Mouse (Mus musculus) lung, adult 2 months (tissue): Measurements from ENCODE around the gene Rev1. TPM values are rescaled to one million over a fixed set of nuclear protein-coding genes. Genes with fewer than 3 reads are reported as not detected.

Experiments used
- DNase-seq: peaks from one replicate; pipeline ENCODE4 v3.0.0; 2022
- H3K4me1 ChIP-seq: fragments of 200-500 bp; 2 replicates; pipeline ENCODE4 v1.6.1; 2011; ENCODE audit warnings: low read length; ENCODE audit not compliant: control insufficient read depth, insufficient read depth
- H3K4me3 ChIP-seq: fragments of 200-500 bp; replicated peaks from 2 replicates; pipeline ENCODE3; 2011; ENCODE audit warnings: low read depth, mild to moderate bottlenecking, control low read depth, low read length; ENCODE audit errors: extremely low read depth
- CTCF ChIP-seq: fragments of 200-500 bp; IDR thresholded peaks from 2 replicates; pipeline ENCODE4 v1.5.1; 2011; ENCODE audit warnings: mild to moderate bottlenecking, low read length, control low read depth; ENCODE audit not compliant: insufficient read depth
- POLR2A ChIP-seq: fragments of 200-500 bp; IDR thresholded peaks from 2 replicates; pipeline ENCODE4 v1.6.1; 2011; ENCODE audit warnings: low read depth, mild to moderate bottlenecking, control low read depth, low read length, borderline replicate concordance; ENCODE audit errors: extremely low read depth
- WGBS: fragments of 180-500 bp; shearing (Covaris S2); methylation state at CpG from one replicate; pipeline ENCODE4 v1.1.7; 2018; 5-methylcytosine and 5-hydroxymethylcytosine counted together
- polyA plus RNA-seq: library from polyadenylated mRNA; depleted of rRNA; stranded (reverse); fragments of >200 nt; gene quantifications from 2 replicates; pipeline ENCODE4 v1.2.3, GENCODE M21; 2012

Gene Rev1
- polyA plus RNA-seq, 1 experiment: 5.9 TPM

DNA sequence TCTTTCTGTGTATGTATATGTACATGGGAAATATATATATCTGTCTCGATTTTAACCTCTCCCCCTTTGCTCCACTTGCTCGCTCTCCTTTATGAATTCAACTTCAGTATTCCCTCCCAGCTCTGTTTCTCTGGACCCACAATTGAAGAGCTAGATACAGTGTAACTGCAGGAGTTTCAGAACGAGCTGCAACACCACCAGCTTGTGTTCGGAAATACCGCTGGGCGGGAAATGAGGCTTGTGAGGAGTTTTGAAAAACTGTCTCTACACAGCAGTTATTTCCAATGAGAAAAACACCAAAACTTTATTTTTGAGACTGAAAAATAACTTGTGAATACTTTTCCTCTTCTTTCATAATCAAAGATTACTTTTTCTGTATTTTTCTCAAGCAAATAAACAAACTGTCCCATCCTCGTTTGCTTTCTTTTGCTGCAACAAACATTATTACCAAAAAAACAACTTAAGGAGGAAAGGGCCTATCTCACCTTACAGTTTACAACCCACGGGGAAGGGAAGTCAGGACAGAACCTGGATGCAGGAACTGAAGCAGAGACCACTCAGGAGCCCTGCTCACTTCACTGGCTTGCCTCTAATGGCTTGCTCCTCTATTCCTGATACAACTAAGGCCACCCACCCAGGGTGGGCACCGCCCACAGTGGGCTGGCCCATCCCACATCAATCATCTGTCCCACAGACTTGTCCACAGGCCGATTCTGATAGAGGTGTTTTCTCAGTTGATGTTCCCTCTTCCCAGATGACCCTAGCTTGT is 1.3 kb upstream of the Rev1 start:
- DNase-seq: no peak
- H3K4me1 ChIP-seq: peaks cover 10% of the 10 kb centered on the region
- WGBS: 45% methylated on average over 10 of the region's 10 CpGs

DNA sequence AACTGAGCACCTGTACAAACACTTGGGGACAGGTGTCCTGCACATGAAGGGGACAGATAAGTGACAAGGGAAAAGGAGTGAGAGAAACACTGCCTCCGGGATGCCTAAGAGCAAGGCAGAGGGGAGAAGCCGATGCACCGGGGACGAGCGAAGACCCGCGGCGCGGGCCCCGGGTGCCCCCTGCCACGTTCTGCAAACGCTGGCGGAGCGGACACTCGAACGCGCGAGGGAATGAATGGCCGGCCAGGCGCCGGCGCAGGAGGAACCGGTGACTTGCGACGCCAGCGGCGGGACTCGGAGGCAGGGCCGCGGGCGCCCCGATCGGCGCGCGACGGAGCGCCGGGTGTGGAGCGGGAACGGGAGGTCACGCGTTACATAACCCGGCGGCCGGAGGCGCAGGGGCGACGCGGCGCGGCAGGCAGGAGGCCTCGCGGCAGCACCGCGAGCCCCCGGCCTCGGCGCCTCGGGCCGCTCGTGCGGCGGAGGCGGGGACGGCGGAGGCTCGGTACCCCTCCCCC is 623 bp downstream of the Rev1 start:
- peak; percentile 56 for DNase-seq
- Histone ChIP-seq H3K4me3 (peak overlapping the region; percentile 69), H3K4me1 (peaks cover 10% of the 10 kb centered on the region)
- WGBS: under 1% methylated on average over 57 of the region's 68 CpGs
- no peak for TF ChIP-seq CTCF
- no peak for TF ChIP-seq POLR2A

More for the DNA sequence above, 1.3 kb upstream of the Rev1 start:
- TF ChIP-seq POLR2A (no peak), CTCF (no peak)
- no peak overlapping the region for H3K4me3 ChIP-seq

DNA sequence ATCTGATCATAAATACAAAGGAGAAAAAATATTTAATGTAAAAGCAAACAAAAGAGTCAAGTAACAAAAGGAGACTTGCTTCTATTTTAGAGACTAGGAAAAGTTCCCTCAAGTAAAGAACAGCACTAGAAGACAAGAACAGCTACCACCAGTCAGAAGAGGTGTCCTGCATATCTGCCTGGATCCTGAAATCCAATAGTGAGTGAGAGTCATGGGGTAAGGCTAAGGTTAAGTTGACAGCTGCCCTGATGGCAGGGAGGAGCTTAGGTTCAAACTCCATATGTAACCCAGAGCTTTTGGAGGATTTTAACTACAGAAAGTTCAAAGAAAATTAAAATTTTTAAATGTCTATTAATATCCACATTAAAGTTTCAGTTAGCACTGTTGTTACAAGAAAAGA is 2.6 kb downstream of the Rev1 start:
- no peak for DNase-seq
- Histone ChIP-seq H3K4me3 (no peak overlapping the region), H3K4me1 (peaks cover 10% of the 10 kb centered on the region)
- TF ChIP-seq CTCF (no peak), POLR2A (no peak)

GRCm38 (mm10) chr1:38126426-38126825 is 3.2 kb downstream of the Rev1 start:
- 87% methylated on average over 3 of the region's 3 CpGs for WGBS
- H3K4me3 ChIP-seq: no peak overlapping the region
- peaks cover 10% of the 10 kb centered on the region for H3K4me1 ChIP-seq
- no peak for DNase-seq
- TF ChIP-seq CTCF (no peak), POLR2A (no peak)

- no peak overlapping the region for H3K4me3 ChIP-seq
- DNase-seq: no peak
- TF ChIP-seq CTCF (no peak), POLR2A (no peak)
- H3K4me1 ChIP-seq: peaks cover 8% of the 10 kb centered on the region
Observed at GRCm38 (mm10) chr1:38124261-38124660, 5.3 kb downstream of the Rev1 start.

GRCm38 (mm10) chr1:38120877-38121276 is 8.7 kb downstream of the Rev1 start:
- H3K4me3 ChIP-seq: no peak overlapping the region
- TF ChIP-seq POLR2A (no peak), CTCF (no peak)
- no peaks in the 10 kb centered on the region; the same call in 1 of the 2 replicates for H3K4me1 ChIP-seq
- 49% methylated on average over 5 of the region's 5 CpGs for whole genome bisulfite sequencing
- DNase-seq: no peak

GRCm38 (mm10) chr1:38118624-38119023 is 11.0 kb downstream of the Rev1 start:
- whole genome bisulfite sequencing: 73% methylated on average over 2 of the region's 2 CpGs
- TF ChIP-seq CTCF (no peak), POLR2A (no peak)
- H3K4me1 ChIP-seq: no peaks in the 10 kb centered on the region; the same call in 1 of the 2 replicates
- DNase-seq: no peak
- H3K4me3 ChIP-seq: no peak overlapping the region

DNA sequence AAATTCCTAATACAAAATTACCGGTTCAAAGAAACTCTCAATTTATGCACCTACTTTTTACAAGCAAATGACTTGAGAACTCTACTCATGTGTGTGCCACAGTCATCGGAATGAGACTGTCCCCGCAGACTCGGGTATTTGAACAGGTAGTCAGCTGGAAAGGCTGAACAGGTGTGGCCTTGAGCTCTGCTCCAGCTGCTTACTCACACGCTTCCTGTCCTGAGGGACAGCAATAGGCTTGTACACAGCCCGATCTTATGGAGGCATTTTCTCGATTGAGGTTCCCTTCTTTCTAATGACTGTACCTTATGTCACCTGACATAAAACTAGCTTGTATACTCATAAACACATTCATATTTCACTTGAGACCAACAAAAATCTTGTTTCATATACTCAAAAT is 19.8 kb downstream of the Rev1 start:
- H3K4me3 ChIP-seq: no peak overlapping the region
- DNase-seq: no peak
- 69% methylated on average over 7 of the region's 7 CpGs for WGBS
- TF ChIP-seq POLR2A: no peak
- no peak for TF ChIP-seq CTCF
- no peaks in the 10 kb centered on the region for H3K4me1 ChIP-seq

- H3K4me1 ChIP-seq: no peaks in the 10 kb centered on the region
- H3K4me3 ChIP-seq: no peak overlapping the region
- no peak for DNase-seq
- TF ChIP-seq CTCF: no peak
- no peak for TF ChIP-seq POLR2A
- WGBS: 70% methylated on average over 3 of the region's 3 CpGs
Observed at GRCm38 (mm10) chr1:38103813-38104212, 25.8 kb downstream of the Rev1 start.

GRCm38 (mm10) chr1:38103214-38103613 is 26.4 kb downstream of the Rev1 start:
- no peaks in the 10 kb centered on the region for H3K4me1 ChIP-seq
- WGBS: 93% methylated on average over 1 of the region's 1 CpGs
- H3K4me3 ChIP-seq: no peak overlapping the region
- no peak for DNase-seq
- TF ChIP-seq POLR2A (no peak), CTCF (no peak)
